Mouse (Mus musculus) ES-E14 (cell line): ENCODE data around the gene AI837181. TPM values are rescaled to one million over a fixed set of nuclear protein-coding genes. Genes with fewer than 3 reads are reported as not detected.

Experiments used
- DNase-seq: peaks from one replicate; pipeline ENCODE4 v3.0.0-alpha.2; 2013; ENCODE audit warnings: low read depth, low spot score
- H3K27ac ChIP-seq: 2 replicates; pipeline ENCODE4 v1.5.1; 2012; ENCODE audit warnings: low read depth, mild to moderate bottlenecking, low read length, moderate library complexity, mixed read lengths; ENCODE audit not compliant: poor library complexity, insufficient read depth, severe bottlenecking
- H3K36me3 ChIP-seq: 2 replicates; pipeline ENCODE4 v1.6.1; 2012; ENCODE audit warnings: mild to moderate bottlenecking, low read length, moderate library complexity, mixed read lengths; ENCODE audit not compliant: control insufficient read depth, poor library complexity, insufficient read depth, severe bottlenecking
- H3K4me1 ChIP-seq, 2 experiments: fragments of 150-350 bp in 1 of 2; sonication (generic) in 1 of 2; 2 replicates each; pipeline ENCODE4 v1.6.1; 2012; ENCODE audit warnings: low read length in 2 of 2, mild to moderate bottlenecking in 1 of 2, mixed read lengths in 1 of 2; ENCODE audit not compliant: control insufficient read depth in 2 of 2, insufficient read depth in 2 of 2, poor library complexity in 1 of 2
- H3K4me3 ChIP-seq, 2 experiments: fragments of 150-350 bp in 1 of 2; sonication (generic) in 1 of 2; 2 replicates each; pipeline ENCODE4 v1.5.1; 2012; ENCODE audit warnings: low read length in 2 of 2, low read depth in 1 of 2, mild to moderate bottlenecking in 1 of 2, mixed read lengths in 1 of 2; ENCODE audit not compliant: insufficient read depth in 1 of 2, poor library complexity in 1 of 2, severe bottlenecking in 1 of 2
- H3K9ac ChIP-seq: 2 replicates; pipeline ENCODE4 v1.6.1; 2012; ENCODE audit warnings: low read depth, mild to moderate bottlenecking, low read length, mixed read lengths; ENCODE audit not compliant: poor library complexity, insufficient read depth, severe bottlenecking
- H3K9me3 ChIP-seq: fragments of 150-350 bp; sonication (generic); 2 replicates; pipeline ENCODE4 v1.6.1; 2012; ENCODE audit warnings: low read depth, mild to moderate bottlenecking, low read length; ENCODE audit not compliant: control insufficient read depth, insufficient read depth
- CHD2 ChIP-seq: IDR thresholded peaks from 2 replicates; pipeline ENCODE4 v1.6.1; 2014; ENCODE audit warnings: mild to moderate bottlenecking, low read depth, low read length, inconsistent platforms
- HCFC1 ChIP-seq: IDR thresholded peaks from 2 replicates; pipeline ENCODE4 v1.6.1; 2012; ENCODE audit warnings: low read length, inconsistent platforms, borderline replicate concordance; ENCODE audit not compliant: insufficient read depth
- MAFK ChIP-seq: IDR thresholded peaks from 2 replicates; pipeline ENCODE4 v1.6.1; 2014; ENCODE audit warnings: mild to moderate bottlenecking, low read depth, low read length, inconsistent platforms; ENCODE audit not compliant: insufficient read depth
- ZC3H11A ChIP-seq: IDR thresholded peaks from 2 replicates; pipeline ENCODE4 v1.6.1; 2012; ENCODE audit warnings: low read depth, mild to moderate bottlenecking, inconsistent platforms, low read length, borderline replicate concordance
- ZNF384 ChIP-seq: IDR thresholded peaks from 2 replicates; pipeline ENCODE4 v1.6.1; 2012; ENCODE audit warnings: low read depth, low read length, inconsistent platforms
- in situ Hi-C, 2 experiments: fragments of 600-800 bp; cut with MboI; formaldehyde crosslinking; loops; one replicate each; pipeline ENCODE4 v1.15.1; 2025; ENCODE audit warnings: low sequenced_read_pairs in 2 of 2, inconsistent platforms in 1 of 2; ENCODE audit not compliant: unreplicated experiment in 2 of 2
- total RNA-seq: library from RNA; depleted of rRNA; stranded (reverse); fragments of 300-350 nt; gene quantifications from 2 replicates; pipeline ENCODE4 v1.2.3, GENCODE M21; 2012

The AI837181 gene
- total RNA-seq, 1 experiment, result 13.8 TPM

GRCm38 (mm10) chr19:5418750-5419466 is 6.0 kb upstream of the AI837181 start:
- Histone ChIP-seq H3K4me1 (peaks cover 3 to 5% of the 10 kb centered on the region in 2 experiments; a peak in 2 of 4 replicates), H3K27ac (no peak overlapping the region), H3K9ac (no peak overlapping the region), H3K36me3 (peaks cover 10% of the 10 kb centered on the region; the same call in 1 of the 2 replicates), H3K9me3 (no peaks in the 10 kb centered on the region), H3K4me3 (no peak overlapping the region)
- TF ChIP-seq MAFK (no peak), ZNF384 (no peak), ZC3H11A (no peak), CHD2 (no peak), HCFC1 (no peak)
- no peak for DNase-seq
- in situ Hi-C loops, result no loop called here

- DNase-seq, result no peak
- Histone ChIP-seq H3K4me3 (no peak overlapping the region), H3K9me3 (no peaks in the 10 kb centered on the region), H3K4me1 (peaks cover 3 to 6% of the 10 kb centered on the region in 2 experiments; a peak in 2 of 4 replicates), H3K9ac (no peak overlapping the region), H3K36me3 (peaks cover 10% of the 10 kb centered on the region; the same call in 1 of the 2 replicates), H3K27ac (no peak overlapping the region)
- in situ Hi-C loops, result no loop called here
- no peak for TF ChIP-seq ZC3H11A
- no peak for TF ChIP-seq HCFC1
- TF ChIP-seq ZNF384, result no peak
- no peak for TF ChIP-seq MAFK
- TF ChIP-seq CHD2, result no peak
These were observed 5.3 kb upstream of the AI837181 start for GRCm38 (mm10) chr19:5419630-5420029.

- no peak for TF ChIP-seq CHD2
- TF ChIP-seq ZC3H11A, result no peak
- TF ChIP-seq MAFK, result no peak
- no peak for TF ChIP-seq ZNF384
- TF ChIP-seq HCFC1, result no peak
- H3K4me1 ChIP-seq, result peaks cover 3 to 6% of the 10 kb centered on the region in 2 experiments; a peak in 2 of 4 replicates
- H3K36me3 ChIP-seq, result peaks cover 10% of the 10 kb centered on the region; the same call in 1 of the 2 replicates
These were observed 4.4 kb upstream of the AI837181 start for GRCm38 (mm10) chr19:5420579-5420978.

GRCm38 (mm10) chr19:5421784-5422183 is 3.2 kb upstream of the AI837181 start:
- DNase-seq, result no peak
- no peak overlapping the region for H3K27ac ChIP-seq
- peaks cover 17% of the 10 kb centered on the region; the same call in 1 of the 2 replicates for H3K36me3 ChIP-seq
- H3K9me3 ChIP-seq, result no peaks in the 10 kb centered on the region
- no peak overlapping the region for H3K4me3 ChIP-seq
- H3K4me1 ChIP-seq, result peaks cover 6 to 12% of the 10 kb centered on the region in 2 experiments; a peak in 3 of 4 replicates
- TF ChIP-seq MAFK (no peak), ZC3H11A (no peak), HCFC1 (no peak), ZNF384 (no peak), CHD2 (no peak)
- no peak overlapping the region for H3K9ac ChIP-seq
- in situ Hi-C loops, result no loop called here

More at GRCm38 (mm10) chr19:5420579-5420978, 4.4 kb upstream of the AI837181 start:
- Histone ChIP-seq H3K27ac (no peak overlapping the region), H3K4me3 (no peak overlapping the region), H3K9me3 (no peaks in the 10 kb centered on the region), H3K9ac (no peak overlapping the region)
- DNase-seq, result no peak
- in situ Hi-C loops, result no loop called here
